Mouse (Mus musculus): ENCODE data around the gene Tesc. TPM values are rescaled to one million over a fixed set of nuclear protein-coding genes. Genes with fewer than 3 reads are reported as not detected.
A peak's percentile ranks its signal among the peaks of the same experiment; 100 is the strongest.

Gene Tesc
- total RNA-seq, 2 experiments from 2014 or later = 21.5 to 27.3 TPM

DNA sequence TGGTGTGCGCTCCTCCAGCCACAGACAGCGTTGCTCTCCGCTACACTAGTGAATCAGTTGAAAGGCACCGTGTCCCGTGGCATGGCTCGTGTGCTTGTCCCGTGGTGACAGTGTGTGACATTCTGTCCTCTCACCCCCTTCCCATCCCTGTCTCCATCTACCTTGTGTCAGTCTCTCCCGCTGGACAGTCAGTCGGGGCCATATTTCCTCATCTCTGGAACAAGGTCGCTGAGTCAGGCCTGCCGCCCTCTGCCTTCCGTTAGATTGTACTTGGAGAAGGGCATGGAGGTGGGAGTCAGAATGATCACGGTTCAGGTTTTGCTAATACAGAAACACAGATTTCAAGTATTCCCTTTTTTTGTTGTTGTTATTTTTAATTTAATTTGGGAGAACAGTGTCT, 19.2 kb upstream of the Tesc start:
- no peak for DNase-seq (ENCODE audit: extremely low spot score in 1 of 2, low spot score in 2 of 2)
- intact Hi-C loops (cut with DNase I) = no loop called here

DNA sequence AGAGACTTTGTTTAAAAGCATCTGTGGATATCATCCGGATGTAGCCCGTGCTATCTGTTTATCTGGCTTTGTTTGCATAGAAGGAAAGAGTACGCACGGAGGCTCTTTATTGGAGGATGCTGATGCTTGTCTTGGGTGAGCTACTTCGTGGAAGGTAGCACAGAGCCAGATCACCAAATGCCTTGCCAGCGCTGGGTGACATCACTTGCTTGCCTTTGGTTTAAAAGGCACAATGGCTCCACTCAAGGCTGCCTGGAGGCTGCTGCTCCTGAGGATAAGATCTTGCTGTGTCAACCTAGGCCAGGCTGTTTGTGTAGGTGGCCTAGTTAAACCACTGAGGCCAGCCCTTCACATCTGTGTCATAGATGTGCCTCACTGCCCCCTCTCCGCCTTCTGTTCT, 16.7 kb upstream of the Tesc start:
- DNase-seq (ENCODE audit: extremely low spot score in 1 of 2, low spot score in 2 of 2) = no peak
- intact Hi-C loops (cut with DNase I) = loop anchor here (10.0 kb wide), 1 partner anchor 154 kb away; the partner anchor contains the start of gene Hrk

DNA sequence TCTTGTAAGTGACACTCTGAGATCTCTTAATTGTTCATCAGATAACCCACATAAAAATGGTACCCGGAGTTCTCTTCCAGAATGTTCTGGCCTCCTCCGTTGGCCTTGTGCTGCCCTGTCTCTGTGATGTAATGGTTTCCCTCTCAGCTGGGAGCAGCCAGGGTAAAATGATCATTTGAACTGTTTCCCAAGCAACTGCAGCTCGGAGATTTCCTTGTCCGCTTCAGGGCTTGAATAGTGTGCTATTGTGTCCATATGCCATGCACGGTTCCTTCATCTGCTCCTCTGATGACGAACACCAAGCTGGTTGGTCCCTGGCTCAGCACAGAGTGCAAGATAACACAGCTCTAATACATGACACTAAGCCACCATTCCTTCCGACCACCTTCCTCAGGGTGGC, 15.7 kb upstream of the Tesc start:
- intact Hi-C loops (cut with DNase I) = loop anchor here (10.0 kb wide), 1 partner anchor 153 kb away; the partner anchor contains the start of gene Hrk
- no peak for DNase-seq (ENCODE audit: extremely low spot score in 1 of 2, low spot score in 2 of 2)

DNA sequence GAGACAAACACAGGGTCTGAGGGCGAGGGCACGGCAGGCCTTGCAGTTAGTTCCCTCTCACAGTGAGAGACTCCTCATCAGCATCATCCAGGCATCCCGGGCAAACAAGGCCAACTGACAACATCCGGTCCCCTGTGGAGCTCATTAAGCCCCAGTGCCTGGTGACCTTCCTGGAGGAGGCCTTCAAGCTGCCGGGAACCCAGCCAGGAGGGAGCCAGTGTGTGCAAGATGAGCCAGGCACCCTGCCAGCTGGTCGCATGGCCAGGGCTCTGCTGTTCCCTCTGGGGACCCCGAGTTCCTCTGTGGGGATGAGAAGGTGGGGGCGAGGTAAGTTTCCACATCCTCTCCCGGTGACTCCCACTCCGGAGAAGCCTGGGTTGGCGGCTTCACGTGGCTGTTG, 12.5 kb upstream of the Tesc start:
- intact Hi-C loops (cut with DNase I) = loop anchor here (5.0 to 10.0 kb wide), 2 partner anchors 47 to 150 kb away; partner anchors contain the start of gene Hrk
- peak in 1 of 2 experiments; percentile 89 for DNase-seq (ENCODE audit: extremely low spot score in 1 of 2, low spot score in 2 of 2)

DNA sequence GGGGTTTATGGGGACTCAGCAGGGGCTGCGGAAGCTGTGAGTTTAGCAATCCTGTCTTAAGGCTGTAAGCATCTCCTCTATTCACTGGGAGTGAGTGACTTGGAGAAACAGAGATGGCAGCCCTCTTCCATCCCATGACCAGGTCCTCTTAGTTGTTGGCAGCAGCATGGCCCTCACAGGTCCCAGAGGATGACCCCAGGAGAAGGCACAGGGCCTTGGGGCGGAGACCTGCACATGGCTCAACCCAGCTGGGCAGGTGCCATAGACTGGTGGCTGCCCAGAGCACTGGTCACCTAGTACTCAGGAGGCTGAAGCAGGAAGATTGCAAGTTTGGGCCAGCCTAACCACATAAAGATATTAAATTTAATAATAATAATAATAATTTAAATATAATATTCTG, 11.9 kb upstream of the Tesc start:
- intact Hi-C loops (cut with DNase I) = loop anchor here (5.0 to 10.0 kb wide), 2 partner anchors 47 to 149 kb away; partner anchors contain the start of gene Hrk
- no peak for DNase-seq (ENCODE audit: extremely low spot score in 1 of 2, low spot score in 2 of 2)

DNA sequence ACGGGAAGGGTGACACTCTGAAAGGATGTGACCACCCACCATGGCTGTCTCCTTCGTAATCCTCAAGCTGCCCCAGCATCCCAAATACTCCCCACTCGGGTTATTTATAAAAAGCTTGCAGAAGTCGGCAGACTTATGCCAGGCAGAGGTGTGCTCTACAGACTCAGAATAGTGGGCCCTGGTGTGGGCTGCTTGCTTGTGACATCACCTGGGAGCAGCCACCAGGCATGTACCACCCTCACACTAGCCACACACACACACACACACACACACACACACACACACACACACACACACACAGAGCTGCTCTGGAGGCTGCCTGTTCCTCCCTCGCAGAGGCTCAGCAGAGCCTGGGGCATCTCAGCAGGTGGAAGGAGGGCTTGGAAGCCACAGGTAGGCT, 10.0 kb upstream of the Tesc start:
- no peak for DNase-seq (ENCODE audit: extremely low spot score in 1 of 2, low spot score in 2 of 2)
- intact Hi-C loops (cut with DNase I) = loop anchor here (5.0 to 10.0 kb wide), 2 partner anchors 45 to 147 kb away; partner anchors contain the start of gene Hrk

DNA sequence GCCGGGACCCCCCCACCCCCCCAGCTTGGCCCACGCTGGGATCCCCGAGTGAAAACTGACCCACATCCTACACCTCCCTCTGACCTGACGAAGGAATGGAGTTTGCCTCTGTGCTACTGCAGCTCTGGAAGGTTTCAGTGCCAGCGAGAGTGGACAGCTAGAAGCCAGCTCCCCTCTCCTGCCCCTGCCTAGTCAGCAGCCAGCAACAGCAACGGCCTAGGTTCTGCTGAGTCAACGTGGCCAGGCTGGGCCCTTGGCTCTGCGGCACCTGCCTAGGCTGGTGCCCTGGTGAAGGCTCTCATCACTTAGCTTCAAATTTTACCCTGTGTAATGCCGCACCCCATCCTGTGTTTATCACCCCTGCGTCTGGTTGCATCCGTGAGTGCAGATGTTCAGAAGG, 7.6 kb upstream of the Tesc start:
- DNase-seq (ENCODE audit: extremely low spot score in 1 of 2, low spot score in 2 of 2) = no peak
- intact Hi-C loops (cut with DNase I) = loop anchor here (5.0 to 10.0 kb wide), 2 partner anchors 42 to 145 kb away; partner anchors contain the start of gene Hrk

DNA sequence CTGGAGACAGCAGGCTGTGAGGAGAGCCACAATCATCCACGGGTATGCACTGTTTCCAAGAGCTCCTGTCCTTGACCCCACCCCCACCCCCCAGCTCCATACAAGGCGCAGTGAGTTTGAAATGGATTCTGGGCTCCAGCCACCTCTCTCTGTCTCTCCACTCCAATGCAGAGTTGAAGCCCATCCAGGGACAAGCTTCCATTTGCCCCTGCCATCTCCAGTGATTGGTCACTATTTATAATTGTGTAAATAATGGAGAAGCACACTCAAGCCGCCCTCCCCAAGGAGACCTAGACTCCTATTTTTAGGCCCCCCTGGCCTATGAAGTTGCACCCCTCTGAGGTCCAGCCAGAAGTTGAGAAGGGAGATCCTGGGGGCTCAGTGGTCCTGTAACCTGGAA, 4.5 kb upstream of the Tesc start:
- DNase-seq (ENCODE audit: extremely low spot score in 1 of 2, low spot score in 2 of 2) = no peak
- intact Hi-C loops (cut with DNase I) = no loop called here

DNA sequence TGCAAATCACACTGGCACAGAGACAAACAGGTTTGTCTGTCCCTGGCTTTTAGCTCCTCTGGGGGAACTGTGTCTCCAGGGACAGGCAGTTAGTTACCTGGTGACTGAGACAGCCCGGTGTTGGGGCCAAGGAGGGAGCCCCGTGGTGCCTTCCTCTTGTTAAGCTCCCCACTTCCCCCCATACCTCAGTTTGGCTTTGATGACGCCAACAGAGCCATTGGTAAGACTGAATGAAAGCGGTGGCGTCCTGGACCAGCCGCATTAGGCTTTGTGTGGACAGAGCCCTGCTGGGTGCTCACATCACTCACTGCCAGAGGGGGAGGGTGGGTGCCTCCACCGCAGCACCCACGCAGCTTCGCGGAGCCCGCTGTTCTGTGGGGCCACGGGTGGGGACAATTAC, 1.7 kb upstream of the Tesc start:
- intact Hi-C loops (cut with DNase I) = no loop called here
- no peak for DNase-seq (ENCODE audit: extremely low spot score in 1 of 2, low spot score in 2 of 2)

DNA sequence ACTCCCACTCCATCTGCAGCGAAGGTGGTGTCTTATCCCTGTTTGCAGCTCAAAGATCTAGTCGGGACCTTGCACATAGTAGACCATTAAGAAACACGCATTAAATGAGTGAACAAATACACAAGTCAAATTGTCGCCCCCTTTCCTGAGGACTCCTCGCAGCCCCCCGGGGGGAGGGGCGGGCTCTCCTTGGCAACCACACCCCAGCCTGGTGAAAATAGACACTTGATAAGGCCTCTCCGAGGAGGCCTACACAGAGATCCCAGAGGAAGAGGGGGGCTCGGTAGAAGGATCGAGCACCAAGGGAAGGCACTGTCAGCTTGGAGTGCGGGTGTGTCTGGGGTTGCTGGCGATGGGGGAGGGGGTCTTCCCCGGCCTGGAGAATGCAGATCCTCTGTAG, 1.2 kb upstream of the Tesc start:
- intact Hi-C loops (cut with DNase I) = no loop called here
- no peak for DNase-seq (ENCODE audit: extremely low spot score in 1 of 2, low spot score in 2 of 2)

DNA sequence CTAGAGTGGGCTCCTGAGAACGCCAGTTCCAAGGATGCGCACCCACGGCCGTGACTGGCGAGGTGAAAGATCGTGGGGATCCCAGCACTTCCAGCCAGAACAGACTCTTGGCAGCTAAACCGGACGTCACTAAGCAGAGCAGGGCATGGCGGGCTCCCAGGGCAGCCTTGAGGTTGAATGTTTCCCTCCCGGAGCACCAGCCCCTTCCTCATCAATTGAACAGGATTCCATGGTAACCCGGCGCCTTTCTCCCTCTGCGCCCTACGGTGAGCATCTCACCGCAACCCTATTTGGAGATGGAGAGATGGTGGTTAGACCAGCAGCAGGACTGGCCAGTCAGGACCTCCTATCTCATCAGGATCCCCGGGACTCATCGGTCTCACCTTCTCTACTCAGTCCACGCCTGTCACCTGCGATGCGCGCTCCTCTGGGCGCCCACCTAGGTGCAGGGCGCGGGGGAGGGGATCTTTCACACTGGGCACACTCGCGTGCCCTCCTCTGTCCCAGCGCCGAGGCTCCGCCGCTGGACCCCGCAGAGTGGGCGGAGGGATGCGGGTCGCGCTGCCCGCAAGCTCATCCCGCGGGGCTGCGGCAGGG, 344 bp upstream of the Tesc start:
- no peak for DNase-seq (ENCODE audit: extremely low spot score in 1 of 2, low spot score in 2 of 2)
- intact Hi-C loops (cut with DNase I) = no loop called here

DNA sequence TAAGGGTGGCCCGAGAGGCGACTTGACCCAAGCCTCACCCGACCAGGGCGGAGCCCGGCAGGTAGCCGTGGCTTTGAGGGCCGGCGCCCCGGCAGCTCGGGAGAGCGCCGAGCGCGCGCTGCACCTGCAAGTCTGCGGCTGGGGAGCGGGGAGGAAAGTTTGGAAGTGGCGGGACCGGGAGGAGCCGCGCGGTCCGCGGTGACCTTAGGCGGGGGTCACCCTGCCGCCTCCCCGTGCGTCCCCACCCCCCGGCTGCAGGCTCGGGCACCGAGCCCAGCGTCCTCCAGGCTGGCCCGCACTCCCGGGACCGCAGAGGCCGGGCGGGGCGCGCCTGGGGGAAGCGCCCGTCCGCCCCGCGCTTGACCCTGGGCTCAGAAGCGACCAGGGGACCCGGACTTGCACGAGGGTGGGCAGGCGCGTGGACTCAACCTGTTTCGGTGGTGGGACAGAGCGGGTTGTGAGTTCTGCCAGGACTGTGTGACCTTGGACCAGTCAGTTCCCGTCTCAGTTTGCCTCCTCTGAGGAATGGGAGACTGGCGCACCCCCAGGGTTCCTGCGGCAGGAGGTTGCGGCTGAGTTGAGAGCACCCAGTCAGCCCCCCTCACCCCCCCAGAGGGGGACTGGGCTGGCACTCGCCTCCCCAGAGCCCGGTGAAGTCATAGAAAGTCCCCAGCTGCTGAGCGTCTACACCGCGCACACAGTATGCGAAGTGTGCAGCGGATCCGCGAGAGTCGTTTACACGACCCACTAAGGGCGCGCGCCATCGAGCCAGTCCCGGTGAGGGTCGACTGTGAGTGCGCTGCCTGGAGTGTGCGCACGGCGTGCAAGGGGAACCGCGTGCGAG, 870 bp downstream of the Tesc start:
- DNase-seq (ENCODE audit: extremely low spot score in 1 of 2, low spot score in 2 of 2) = no peak
- intact Hi-C loops (cut with DNase I) = no loop called here

DNA sequence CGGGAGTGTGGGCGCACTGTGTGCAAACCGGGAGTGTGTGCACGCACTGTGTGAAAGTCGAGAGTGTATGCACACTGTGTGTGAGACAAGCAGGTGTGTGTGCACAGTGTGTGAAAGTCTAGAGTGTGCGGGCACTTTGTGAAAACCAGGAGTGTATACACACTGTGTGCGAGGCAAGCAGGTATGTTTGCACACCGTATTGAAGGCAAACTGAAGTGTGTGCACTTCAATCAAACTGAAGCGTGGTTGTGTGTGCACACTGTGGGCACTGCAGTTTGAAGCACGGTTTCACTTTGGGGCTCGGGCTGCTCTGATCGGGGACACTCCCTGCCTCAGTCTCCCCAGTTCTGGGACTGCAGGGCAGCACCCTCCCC, 1.5 kb downstream of the Tesc start:
- no peak for DNase-seq (ENCODE audit: extremely low spot score in 1 of 2, low spot score in 2 of 2)
- intact Hi-C loops (cut with DNase I) = no loop called here

DNA sequence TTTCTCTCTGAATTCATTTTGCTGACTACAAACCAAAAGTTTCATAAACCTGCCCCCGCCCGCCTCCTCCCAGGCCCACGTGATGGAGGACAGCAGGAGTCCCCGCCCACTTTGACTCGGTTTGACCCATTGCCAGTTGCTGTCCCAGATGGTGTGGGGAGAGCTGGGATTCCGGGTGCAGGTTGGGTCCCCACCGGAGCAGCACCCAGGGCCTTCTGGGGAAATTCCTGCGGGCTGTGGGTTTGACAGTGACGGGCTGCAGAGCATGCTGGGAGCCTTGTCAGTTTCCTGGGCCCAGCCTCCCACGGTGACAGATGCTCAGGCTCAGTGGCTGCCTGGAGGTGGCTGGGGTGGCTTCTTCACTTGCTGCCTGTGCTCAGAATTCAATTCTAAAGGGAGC, 1.9 kb downstream of the Tesc start:
- DNase-seq (ENCODE audit: extremely low spot score in 1 of 2, low spot score in 2 of 2) = peak; percentile 56 to 62
- intact Hi-C loops (cut with DNase I) = no loop called here

DNA sequence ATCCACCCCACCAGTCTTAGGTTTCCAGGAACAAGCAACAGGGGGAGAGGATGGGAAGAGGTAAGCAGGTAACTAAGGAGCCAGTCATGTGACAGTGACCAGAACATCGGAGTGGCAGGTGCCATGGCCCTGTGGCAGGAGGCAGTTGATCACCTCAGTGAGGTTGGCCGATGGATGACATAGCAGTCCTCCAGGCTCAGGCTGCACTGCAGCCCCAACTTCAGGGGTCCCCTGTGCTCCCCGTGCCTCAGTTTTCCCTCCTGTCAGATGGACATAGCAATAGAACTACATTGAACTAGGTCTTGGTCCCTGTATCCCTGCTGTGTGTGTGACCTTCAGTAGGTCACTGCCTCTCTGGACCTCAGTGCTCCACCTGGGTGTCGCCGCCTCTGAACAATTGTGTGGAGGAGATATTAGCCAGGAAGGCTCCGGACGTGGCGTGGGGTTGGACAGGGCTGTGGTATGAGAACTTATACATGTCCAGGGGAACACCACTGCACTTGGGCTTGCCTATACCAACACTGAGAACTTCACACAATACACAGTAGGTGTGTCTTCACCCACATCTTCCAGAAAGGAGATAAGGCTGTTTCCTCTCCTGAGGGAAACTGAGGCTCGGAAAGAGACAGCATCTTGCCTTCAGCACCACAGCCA, 2.6 kb downstream of the Tesc start:
- no peak for DNase-seq (ENCODE audit: extremely low spot score in 1 of 2, low spot score in 2 of 2)
- intact Hi-C loops (cut with DNase I) = no loop called here

DNA sequence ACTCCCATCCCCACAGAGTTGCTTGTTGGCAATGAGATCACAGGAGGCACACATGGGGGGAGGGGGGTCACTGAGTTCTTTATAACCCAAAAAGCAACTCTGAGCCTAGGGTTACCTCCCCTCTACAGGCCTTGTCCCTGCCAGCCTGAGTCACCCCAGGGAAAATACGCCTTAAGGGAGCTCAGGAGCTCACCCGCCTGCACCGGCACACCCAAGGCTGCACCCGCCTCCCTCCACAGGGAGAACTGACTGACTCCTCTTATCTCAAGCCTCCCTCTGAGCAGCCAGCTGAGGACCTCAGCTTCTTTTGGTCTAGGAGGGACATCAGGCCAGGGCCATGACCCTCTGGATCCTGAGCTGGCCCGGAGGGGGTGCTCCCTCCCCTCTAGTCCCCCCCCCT, 3.5 kb downstream of the Tesc start:
- DNase-seq (ENCODE audit: extremely low spot score in 1 of 2, low spot score in 2 of 2) = no peak

DNA sequence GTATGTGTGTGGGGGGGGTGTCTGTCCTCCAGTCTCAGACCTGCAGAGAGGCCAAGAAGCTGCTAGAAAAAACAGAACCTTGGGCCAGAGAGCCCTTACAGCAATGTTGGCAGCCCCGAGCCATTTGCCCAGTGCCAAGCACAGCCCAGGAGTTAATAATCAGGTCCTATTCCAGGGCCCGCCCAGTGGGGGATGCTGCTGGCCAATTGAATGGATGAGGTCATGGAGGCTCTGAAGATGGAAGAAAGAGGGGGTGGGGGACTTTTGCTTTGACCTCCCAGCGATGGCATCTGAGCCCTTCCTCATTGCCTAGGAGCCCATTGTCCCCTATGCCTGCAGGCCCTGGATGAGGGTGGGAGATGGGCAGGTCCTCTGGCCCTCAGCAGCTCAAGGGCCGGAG, 4.0 kb downstream of the Tesc start:
- no peak for DNase-seq (ENCODE audit: extremely low spot score in 1 of 2, low spot score in 2 of 2)
- intact Hi-C loops (cut with DNase I) = no loop called here

More for the DNA sequence above, 3.5 kb downstream of the Tesc start:
- intact Hi-C loops (cut with DNase I) = no loop called here

DNA sequence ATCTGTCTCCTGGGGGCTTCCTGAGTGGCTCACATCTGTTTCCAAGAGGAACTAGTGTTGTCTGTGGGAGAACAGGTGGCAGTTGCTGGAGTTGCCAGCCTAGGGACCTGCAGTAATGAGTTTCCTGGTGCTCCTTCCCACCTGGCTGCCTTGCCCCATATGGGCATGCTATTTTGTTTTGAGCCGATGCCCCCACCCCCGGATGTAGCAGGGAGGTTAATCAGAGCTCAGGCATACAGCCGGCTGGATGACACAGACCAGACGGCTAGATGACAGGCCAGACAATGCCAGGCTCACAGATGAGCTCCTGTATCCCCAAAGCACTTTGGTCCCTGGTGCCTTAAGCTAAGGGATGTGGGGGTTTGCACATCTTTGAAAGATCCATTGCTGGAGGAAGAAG, 5.8 kb downstream of the Tesc start:
- intact Hi-C loops (cut with DNase I) = no loop called here
- no peak for DNase-seq (ENCODE audit: extremely low spot score in 1 of 2, low spot score in 2 of 2)

DNA sequence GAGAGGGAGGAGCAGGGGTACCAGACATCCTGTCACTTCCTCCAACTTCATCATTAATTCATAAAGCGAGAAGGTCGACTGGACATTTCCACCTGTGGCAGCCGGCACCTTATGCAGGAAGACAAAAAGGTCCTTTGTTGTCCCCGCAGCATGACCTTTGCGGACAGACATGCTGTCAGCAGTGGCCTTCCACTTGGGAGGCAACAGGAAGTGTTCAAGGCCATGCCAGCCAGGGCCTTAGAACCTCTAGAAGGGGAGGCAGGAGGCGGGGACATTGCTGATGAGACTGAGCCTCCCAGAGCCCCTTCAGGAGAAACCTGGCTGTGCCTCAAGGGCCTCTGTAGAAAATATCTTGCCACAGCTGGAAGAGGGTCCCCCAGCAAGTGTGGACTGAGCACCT, 6.2 kb downstream of the Tesc start:
- DNase-seq (ENCODE audit: extremely low spot score in 1 of 2, low spot score in 2 of 2) = no peak
- intact Hi-C loops (cut with DNase I) = no loop called here

DNA sequence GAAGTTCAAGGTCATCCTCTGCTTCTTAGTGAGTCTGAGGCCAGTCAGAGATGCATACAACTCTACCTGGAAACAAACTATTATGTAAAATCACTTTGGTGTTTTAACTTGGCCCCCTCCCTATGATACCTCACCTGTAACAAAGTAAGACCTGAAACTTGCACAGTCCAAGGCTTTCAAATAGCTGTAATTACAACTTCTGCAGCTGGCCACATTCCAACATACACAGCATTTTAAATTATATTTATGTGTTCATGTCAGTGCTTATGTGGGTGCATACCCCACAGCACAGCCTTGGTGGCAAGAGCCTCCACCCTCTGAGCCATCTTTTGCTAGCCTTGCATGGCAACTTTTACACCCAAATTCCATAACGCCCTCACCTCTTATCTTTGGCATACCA, 7.1 kb downstream of the Tesc start:
- no peak for DNase-seq (ENCODE audit: extremely low spot score in 1 of 2, low spot score in 2 of 2)
- intact Hi-C loops (cut with DNase I) = no loop called here
